In the genomic region with DNA sequence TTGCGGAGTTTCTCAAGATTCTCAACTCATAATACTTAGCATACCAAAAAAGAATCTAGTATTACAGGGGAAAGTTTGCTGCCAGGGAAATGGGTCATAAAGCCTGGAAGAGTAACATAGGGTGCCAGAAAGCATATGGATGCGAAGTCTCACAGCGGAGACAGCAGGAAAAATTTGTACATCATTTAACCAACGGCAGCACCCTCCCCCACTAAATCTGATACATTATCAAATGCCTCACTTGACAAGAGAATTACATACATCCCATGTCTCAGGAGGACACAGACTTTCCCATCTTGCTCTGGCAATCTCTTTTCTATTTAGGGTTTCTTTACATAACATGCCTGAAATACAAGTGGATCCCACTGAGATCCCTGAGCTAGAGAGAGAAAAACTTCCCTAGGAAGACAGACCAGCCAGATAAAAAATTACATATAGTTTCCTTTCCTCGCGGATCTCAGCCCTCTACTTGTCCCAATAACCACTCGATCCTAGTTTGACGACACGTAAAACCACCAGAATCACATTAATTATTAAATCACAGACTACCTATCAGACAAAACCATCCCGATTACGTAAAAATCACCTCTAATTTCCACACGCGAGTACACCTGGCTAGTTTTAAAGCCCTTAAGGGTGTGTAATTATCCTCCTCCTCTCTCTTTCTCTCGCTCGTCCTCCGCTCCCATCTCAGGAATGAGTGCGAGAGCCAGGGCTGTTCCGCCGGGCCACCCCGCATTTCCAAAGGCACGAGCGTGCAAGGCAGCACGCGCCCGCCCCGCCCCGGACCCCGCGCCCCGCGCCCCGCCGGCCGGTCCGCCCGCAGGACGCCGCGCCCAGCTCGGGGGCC, we compare ENCODE assay signal across 8 mouse cellular contexts.
A peak's percentile ranks its signal among the peaks of the same experiment; 100 is the strongest.
DNase-seq lines count a peak whose midpoint lies in the region; ATAC-seq and TF ChIP-seq lines count a peak whose summit lies in the region.

No protein-coding gene starts in this region.

- no peak for TF ChIP-seq EP300 in stomach, postnatal 0 days (optimal IDR thresholded peaks at IDR 0.05)

- ATAC-seq in erythroblast, adult 5-6 weeks (replicated peaks; ENCODE audit: low FRiP score, poor library complexity, severe bottlenecking): no peak
- no peak for ATAC-seq in liver, embryonic 16.5 days (ENCODE audit: low read depth)
- ATAC-seq in stomach, postnatal 0 days (ENCODE audit: low FRiP score, low TSS enrichment): peak; percentile 68; the same call in 1 of the 2 replicates

- H3K9me3 ChIP-seq in erythroblast, embryonic 14.5 days (ENCODE audit: control insufficient read depth, low read length): no peaks in the 10 kb centered on the region
- H3K9me3 ChIP-seq in hindbrain, embryonic 10.5 days: no peaks in the 10 kb centered on the region
- no peaks in the 10 kb centered on the region for H3K9me3 ChIP-seq in liver, embryonic 16.5 days (replicated peaks; ENCODE audit: control insufficient read depth, low read length)
- H3K9me3 ChIP-seq in stomach, postnatal 0 days (ENCODE audit: control insufficient read depth, low read length): no peaks in the 10 kb centered on the region

- WGBS in cerebellum, adult 2 months: 1% methylated on average over 40 of the region's 40 CpGs
- 3% methylated on average over 40 of the region's 40 CpGs for WGBS in hindbrain, embryonic 10.5 days
- WGBS in liver, embryonic 16.5 days (ENCODE audit: insufficient replicate concordance): 5% methylated on average over 32 of the region's 40 CpGs
- 5% methylated on average over 34 of the region's 40 CpGs for WGBS in stomach, postnatal 0 days

- DNase-seq in 3134 (ENCODE audit: extremely low read depth, insufficient read length, low spot score): peak; percentile 8
- peak in 1 of 2 experiments; percentile 62 for DNase-seq in cerebellum, adult 2 months
- DNase-seq in hindbrain, embryonic 10.5 days (ENCODE audit: low spot score): no peak
- no peak for DNase-seq in stomach, postnatal 0 days (ENCODE audit: low spot score)
- no peak for DNase-seq in thymus, postnatal 0 days (ENCODE audit: low spot score)

- H3K4me2 ChIP-seq in liver, embryonic 16.5 days (ENCODE audit: low read depth, low read length): peak overlapping the region; percentile 85
- peak overlapping the region; percentile 90 for H3K4me2 ChIP-seq in stomach, postnatal 0 days (replicated peaks; ENCODE audit: low read depth)

- TF ChIP-seq POLR2A in cerebellum, adult 2 months (IDR thresholded peaks at IDR 0.05; ENCODE audit: borderline replicate concordance, insufficient read depth, low read length): no peak

- H3K27me3 ChIP-seq in erythroblast, embryonic 14.5 days (ENCODE audit: control insufficient read depth): peaks cover 59% of the 10 kb centered on the region
- no peaks in the 10 kb centered on the region for H3K27me3 ChIP-seq in cerebellum, adult 2 months (ENCODE audit: control insufficient read depth, insufficient read depth, low read length)
- H3K27me3 ChIP-seq in hindbrain, embryonic 10.5 days (ENCODE audit: insufficient read depth, poor library complexity, severe bottlenecking): 0 out of 2 replicates have a peak, but pooled peaks cover 4% of the 10 kb centered on the region
- H3K27me3 ChIP-seq in liver, embryonic 16.5 days (ENCODE audit: control insufficient read depth, insufficient read depth, low read depth, low read length): peaks cover 35% of the 10 kb centered on the region
- H3K27me3 ChIP-seq in stomach, postnatal 0 days (ENCODE audit: control insufficient read depth, insufficient read depth, low read length): no peaks in the 10 kb centered on the region

- peak overlapping the region; percentile 37; the same call in 1 of the 2 replicates for H3K9ac ChIP-seq in liver, embryonic 16.5 days (ENCODE audit: low read depth, low read length)
- H3K9ac ChIP-seq in stomach, postnatal 0 days (ENCODE audit: low read length): peak overlapping the region; percentile 80

- H3K36me3 ChIP-seq in erythroblast, embryonic 14.5 days (ENCODE audit: control insufficient read depth): no peaks in the 10 kb centered on the region
- no peaks in the 10 kb centered on the region for H3K36me3 ChIP-seq in hindbrain, embryonic 10.5 days
- no peaks in the 10 kb centered on the region for H3K36me3 ChIP-seq in liver, embryonic 16.5 days (ENCODE audit: control insufficient read depth, insufficient read depth)
- no peaks in the 10 kb centered on the region for H3K36me3 ChIP-seq in stomach, postnatal 0 days (ENCODE audit: control insufficient read depth, insufficient read depth, low read length)

- H3K4me1 ChIP-seq in erythroblast, embryonic 14.5 days (ENCODE audit: control insufficient read depth): no peaks in the 10 kb centered on the region
- H3K4me1 ChIP-seq in cerebellum, adult 2 months (ENCODE audit: control insufficient read depth, insufficient read depth, low read length): peaks cover 10% of the 10 kb centered on the region; the same call in 1 of the 2 replicates
- peaks cover 85% of the 10 kb centered on the region for H3K4me1 ChIP-seq in hindbrain, embryonic 10.5 days (replicated peaks)
- H3K4me1 ChIP-seq in liver, embryonic 16.5 days (ENCODE audit: control insufficient read depth, low read depth, low read length): peaks cover 2% of the 10 kb centered on the region; the same call in 1 of the 2 replicates
- H3K4me1 ChIP-seq in stomach, postnatal 0 days (replicated peaks; ENCODE audit: control insufficient read depth, insufficient read depth): no peaks in the 10 kb centered on the region

- peak overlapping the region; percentile 52 for H3K4me3 ChIP-seq in erythroblast, embryonic 14.5 days (replicated peaks)
- peak overlapping the region; percentile 99 for H3K4me3 ChIP-seq in cerebellum, adult 2 months (replicated peaks; ENCODE audit: insufficient read depth, low read depth, low read length)
- H3K4me3 ChIP-seq in hindbrain, embryonic 10.5 days: peak overlapping the region; percentile 86
- H3K4me3 ChIP-seq in liver, embryonic 16.5 days (ENCODE audit: low read depth, low read length): peak overlapping the region; percentile 64
- H3K4me3 ChIP-seq in stomach, postnatal 0 days (ENCODE audit: low read depth, low read length): peak overlapping the region; percentile 79

- no peak for TF ChIP-seq CTCF in cerebellum, adult 2 months (IDR thresholded peaks at IDR 0.05; ENCODE audit: borderline replicate concordance, insufficient read depth, low read depth, low read length)
- TF ChIP-seq CTCF in stomach, postnatal 0 days (IDR thresholded peaks at IDR 0.05; ENCODE audit: low read depth): no peak

- peak overlapping the region; percentile 100 for H3K27ac ChIP-seq in cerebellum, adult 2 months (ENCODE audit: insufficient read depth, low read length)
- H3K27ac ChIP-seq in hindbrain, embryonic 10.5 days: peak overlapping the region; percentile 97
- no peak overlapping the region for H3K27ac ChIP-seq in liver, embryonic 16.5 days (ENCODE audit: low read length)
- peak overlapping the region; percentile 85 for H3K27ac ChIP-seq in stomach, postnatal 0 days (replicated peaks)
